Mouse (Mus musculus) lung, adult 2 months (tissue): ENCODE measurements around the gene Ptprt. TPM values are rescaled to one million over a fixed set of nuclear protein-coding genes. Genes with fewer than 3 reads are reported as not detected.

Experiments
- DNase-seq: peaks from one replicate; pipeline ENCODE4 v3.0.0; 2022
- H3K4me1 ChIP-seq: fragments of 200-500 bp; 2 replicates; pipeline ENCODE4 v1.6.1; 2011; ENCODE audit warnings: low read length; ENCODE audit not compliant: control insufficient read depth, insufficient read depth
- H3K4me3 ChIP-seq: fragments of 200-500 bp; replicated peaks from 2 replicates; pipeline ENCODE3; 2011; ENCODE audit warnings: low read depth, mild to moderate bottlenecking, control low read depth, low read length; ENCODE audit errors: extremely low read depth
- CTCF ChIP-seq: fragments of 200-500 bp; IDR thresholded peaks from 2 replicates; pipeline ENCODE4 v1.5.1; 2011; ENCODE audit warnings: mild to moderate bottlenecking, low read length, control low read depth; ENCODE audit not compliant: insufficient read depth
- POLR2A ChIP-seq: fragments of 200-500 bp; IDR thresholded peaks from 2 replicates; pipeline ENCODE4 v1.6.1; 2011; ENCODE audit warnings: low read depth, mild to moderate bottlenecking, control low read depth, low read length, borderline replicate concordance; ENCODE audit errors: extremely low read depth
- WGBS: fragments of 180-500 bp; shearing (Covaris S2); methylation state at CpG from one replicate; pipeline ENCODE4 v1.1.7; 2018; 5-methylcytosine and 5-hydroxymethylcytosine counted together
- polyA plus RNA-seq: library from polyadenylated mRNA; depleted of rRNA; stranded (reverse); fragments of >200 nt; gene quantifications from 2 replicates; pipeline ENCODE4 v1.2.3, GENCODE M21; 2012

Gene Ptprt
- polyA plus RNA-seq, 1 experiment = 2.7 TPM

- WGBS = 44% methylated on average over 2 of the region's 2 CpGs
- Histone ChIP-seq H3K4me1 (no peaks in the 10 kb centered on the region), H3K4me3 (no peak overlapping the region)
- TF ChIP-seq POLR2A = no peak
- TF ChIP-seq CTCF = no peak
- no peak for DNase-seq
Observed at GRCm38 (mm10) chr2:162251272-162251671, 409.7 kb downstream of the Ptprt start.

- Histone ChIP-seq H3K4me3 (no peak overlapping the region), H3K4me1 (no peaks in the 10 kb centered on the region)
- no peak for DNase-seq
- WGBS = 79% methylated on average over 4 of the region's 4 CpGs
- TF ChIP-seq CTCF = no peak
- no peak for TF ChIP-seq POLR2A
Observed at GRCm38 (mm10) chr2:162248296-162248695, 412.7 kb downstream of the Ptprt start.

- DNase-seq = no peak
- no peaks in the 10 kb centered on the region for H3K4me1 ChIP-seq
- TF ChIP-seq CTCF (no peak), POLR2A (no peak)
- 38% methylated on average over 1 of the region's 1 CpGs for WGBS
- no peak overlapping the region for H3K4me3 ChIP-seq
Observed at GRCm38 (mm10) chr2:162222476-162222875, 438.5 kb downstream of the Ptprt start.

GRCm38 (mm10) chr2:162220586-162220985 lies 440.4 kb downstream of the Ptprt start:
- H3K4me3 ChIP-seq = no peak overlapping the region
- no peaks in the 10 kb centered on the region for H3K4me1 ChIP-seq
- TF ChIP-seq POLR2A (no peak), CTCF (no peak)
- DNase-seq = no peak

- Histone ChIP-seq H3K4me1 (no peaks in the 10 kb centered on the region), H3K4me3 (no peak overlapping the region)
- DNase-seq = no peak
- WGBS = 85% methylated on average over 4 of the region's 4 CpGs
- TF ChIP-seq POLR2A (no peak), CTCF (no peak)
Observed at GRCm38 (mm10) chr2:162219507-162219906, 441.4 kb downstream of the Ptprt start.

- DNase-seq = no peak
- TF ChIP-seq CTCF (no peak), POLR2A (no peak)
- Histone ChIP-seq H3K4me3 (no peak overlapping the region), H3K4me1 (no peaks in the 10 kb centered on the region)
- 80% methylated on average over 5 of the region's 5 CpGs for WGBS
Observed at GRCm38 (mm10) chr2:162217896-162218295, 443.1 kb downstream of the Ptprt start.

DNA sequence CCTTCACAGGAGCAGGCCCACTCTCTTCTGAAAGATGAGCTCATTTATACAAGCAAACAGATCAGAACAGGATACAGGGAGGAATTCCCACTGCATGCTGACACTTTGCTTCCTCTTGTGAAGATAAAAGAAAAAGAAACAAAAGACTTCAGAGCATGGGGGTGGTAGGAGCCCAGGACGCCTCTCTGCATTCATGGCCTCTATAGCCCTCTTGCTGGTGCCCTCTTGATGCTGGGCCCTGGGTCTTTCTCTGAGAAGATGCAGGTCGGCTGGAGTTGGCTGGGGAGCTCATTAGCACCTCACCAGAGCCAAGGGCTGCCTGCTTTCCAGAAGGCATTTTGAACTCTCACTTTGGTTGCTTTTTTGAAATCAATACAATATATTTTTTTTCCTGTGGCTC lies 448.6 kb downstream of the Ptprt start:
- H3K4me1 ChIP-seq = no peaks in the 10 kb centered on the region
- DNase-seq = no peak
- 29% methylated on average over 2 of the region's 2 CpGs for WGBS
- TF ChIP-seq CTCF (no peak), POLR2A (no peak)
- H3K4me3 ChIP-seq = no peak overlapping the region

GRCm38 (mm10) chr2:162210564-162210963 lies 450.4 kb downstream of the Ptprt start:
- no peak for DNase-seq
- no peak overlapping the region for H3K4me3 ChIP-seq
- H3K4me1 ChIP-seq = no peaks in the 10 kb centered on the region
- 81% methylated on average over 6 of the region's 6 CpGs for WGBS
- no peak for TF ChIP-seq CTCF
- TF ChIP-seq POLR2A = no peak

- TF ChIP-seq CTCF (no peak), POLR2A (no peak)
- WGBS = 77% methylated on average over 5 of the region's 5 CpGs
- Histone ChIP-seq H3K4me1 (no peaks in the 10 kb centered on the region), H3K4me3 (no peak overlapping the region)
- DNase-seq = no peak
Observed at GRCm38 (mm10) chr2:162197316-162197715, 463.6 kb downstream of the Ptprt start.

GRCm38 (mm10) chr2:162182621-162183475 lies 478.1 kb downstream of the Ptprt start:
- WGBS = 83% methylated on average over 20 of the region's 20 CpGs
- Histone ChIP-seq H3K4me3 (no peak overlapping the region), H3K4me1 (no peaks in the 10 kb centered on the region)
- no peak for DNase-seq
- TF ChIP-seq CTCF = no peak
- TF ChIP-seq POLR2A = no peak
